Mouse (Mus musculus) adrenal gland, postnatal 36 days (tissue): ENCODE data around the gene Lrmda. TPM values are rescaled to one million over a fixed set of nuclear protein-coding genes. Genes with fewer than 3 reads are reported as not detected.

ENCODE experiments used
- DNase-seq, 2 experiments: peaks; one replicate each; pipeline ENCODE4 v3.0.0; 2021; ENCODE audit warnings: mixed read lengths in 1 of 2
- total RNA-seq, 2 experiments: library from RNA; stranded (reverse); gene quantifications; 2 replicates each; pipeline ENCODE4 v1.2.3; 2021

The Lrmda gene
- total RNA-seq, 2 experiments from 2014 or later = 5.2 to 7.2 TPM

GRCm38 (mm10) chr14:22509747-22510530, 490.4 kb downstream of the Lrmda start:
- DNase-seq = no peak

GRCm38 (mm10) chr14:22510531-22510785, 490.9 kb downstream of the Lrmda start:
- no peak for DNase-seq

- DNase-seq = peak; percentile 31 to 36
These were observed 495.0 kb downstream of the Lrmda start for GRCm38 (mm10) chr14:22514362-22515084.

GRCm38 (mm10) chr14:22530706-22531105, 511.2 kb downstream of the Lrmda start:
- no peak for DNase-seq

- no peak for DNase-seq
These were observed 514.0 kb downstream of the Lrmda start for GRCm38 (mm10) chr14:22533501-22533900.

- no peak for DNase-seq
These were observed 526.6 kb downstream of the Lrmda start for GRCm38 (mm10) chr14:22545887-22546675.

- no peak for DNase-seq
These were observed 527.1 kb downstream of the Lrmda start for GRCm38 (mm10) chr14:22546676-22546984.

GRCm38 (mm10) chr14:22548286-22548685, 528.8 kb downstream of the Lrmda start:
- DNase-seq = no peak

- no peak for DNase-seq
These were observed 529.7 kb downstream of the Lrmda start for GRCm38 (mm10) chr14:22549166-22549565.

GRCm38 (mm10) chr14:22552358-22552757, 532.8 kb downstream of the Lrmda start:
- DNase-seq = no peak

- no peak for DNase-seq
These were observed 533.3 kb downstream of the Lrmda start for GRCm38 (mm10) chr14:22552841-22553240.

GRCm38 (mm10) chr14:22553717-22554116, 534.2 kb downstream of the Lrmda start:
- no peak for DNase-seq

- no peak for DNase-seq
These were observed 553.0 kb downstream of the Lrmda start for GRCm38 (mm10) chr14:22572486-22572885.

GRCm38 (mm10) chr14:22573585-22573984, 554.1 kb downstream of the Lrmda start:
- no peak for DNase-seq

- no peak for DNase-seq
These were observed 554.5 kb downstream of the Lrmda start for GRCm38 (mm10) chr14:22574006-22574405.

GRCm38 (mm10) chr14:22576441-22576840, 556.9 kb downstream of the Lrmda start:
- DNase-seq = no peak

GRCm38 (mm10) chr14:22577411-22578037, 558.0 kb downstream of the Lrmda start:
- DNase-seq = peak; percentile 14 to 22

- DNase-seq = peak; percentile 90
These were observed 558.7 kb downstream of the Lrmda start for GRCm38 (mm10) chr14:22578224-22578623.

- DNase-seq = no peak
These were observed 559.5 kb downstream of the Lrmda start for GRCm38 (mm10) chr14:22578986-22579385.

GRCm38 (mm10) chr14:22582065-22582464, 562.6 kb downstream of the Lrmda start:
- DNase-seq = no peak

GRCm38 (mm10) chr14:22586281-22586680, 566.8 kb downstream of the Lrmda start:
- no peak for DNase-seq

- DNase-seq = no peak
These were observed 567.3 kb downstream of the Lrmda start for GRCm38 (mm10) chr14:22586796-22587195.
